Mouse (Mus musculus) liver, adult (tissue): ENCODE data around the gene Scaf1.

Source experiments
- GATA4 ChIP-seq: IDR thresholded peaks from 2 replicates; pipeline ENCODE4 v1.6.1; 2014; ENCODE audit warnings: mild to moderate bottlenecking, low read length; ENCODE audit not compliant: insufficient replicate concordance

Scaf1 gene

GRCm38 (mm10) chr7:45015957-45016612, at the start of gene Scaf1:
Gene Scaf1, minus strand, starts transcription at chr7:45016363.
- no peak for TF ChIP-seq GATA4

GRCm38 (mm10) chr7:45062239-45062835, 46.2 kb upstream of the Scaf1 start, which contains the start of the genes Nosip and Prrg2:
Gene Nosip, plus strand, starts transcription at chr7:45062429.
Gene Prrg2, minus strand, starts transcription at chr7:45062677.
- TF ChIP-seq GATA4, result no peak

GRCm38 (mm10) chr7:45061532-45062075, 45.4 kb upstream of the Scaf1 start:
- no peak for TF ChIP-seq GATA4

- TF ChIP-seq GATA4, result no peak
These were observed 44.5 kb upstream of the Scaf1 start for GRCm38 (mm10) chr7:45060632-45061122.

GRCm38 (mm10) chr7:45058607-45059571, 42.7 kb upstream of the Scaf1 start:
- TF ChIP-seq GATA4, result no peak

GRCm38 (mm10) chr7:45056972-45057348, 40.8 kb upstream of the Scaf1 start:
- TF ChIP-seq GATA4, result no peak

- TF ChIP-seq GATA4, result no peak
These were observed 40.3 kb upstream of the Scaf1 start for GRCm38 (mm10) chr7:45056329-45056971.

- peak; percentile 21; the same call in 1 of the 2 replicates for TF ChIP-seq GATA4
These were observed 37.9 kb upstream of the Scaf1 start for GRCm38 (mm10) chr7:45053931-45054510.

- no peak for TF ChIP-seq GATA4
These were observed 37.2 kb upstream of the Scaf1 start for GRCm38 (mm10) chr7:45053117-45053930.

- no peak for TF ChIP-seq GATA4
These were observed 36.6 kb upstream of the Scaf1 start, which contains the start of gene Prr12 for GRCm38 (mm10) chr7:45052862-45053116. Gene Prr12, minus strand, starts transcription at chr7:45052881.

GRCm38 (mm10) chr7:45052181-45052861, 36.2 kb upstream of the Scaf1 start:
- TF ChIP-seq GATA4, result no peak

- no peak for TF ChIP-seq GATA4
These were observed 35.4 kb upstream of the Scaf1 start for GRCm38 (mm10) chr7:45051601-45051974.

- TF ChIP-seq GATA4, result no peak
These were observed 34.9 kb upstream of the Scaf1 start for GRCm38 (mm10) chr7:45050945-45051600.
